Mouse (Mus musculus) bone marrow, adult 2 months (tissue): Measurements from ENCODE around the gene Ppp1r3c. TPM values are rescaled to one million over a fixed set of nuclear protein-coding genes. Genes with fewer than 3 reads are reported as not detected.

ENCODE experiments used
- H3K27ac ChIP-seq: fragments of 200-500 bp; 2 replicates; pipeline ENCODE4 v1.5.1; 2012; ENCODE audit warnings: low read depth, mild to moderate bottlenecking, control low read depth, inconsistent platforms, low read length; ENCODE audit not compliant: control insufficient read depth, poor library complexity, insufficient read depth
- H3K4me1 ChIP-seq: fragments of 200-500 bp; 2 replicates; pipeline ENCODE4 v1.6.1; 2011; ENCODE audit warnings: low read length; ENCODE audit not compliant: control insufficient read depth, insufficient read depth
- H3K4me3 ChIP-seq: fragments of 200-500 bp; replicated peaks from 2 replicates; pipeline ENCODE3; 2011; ENCODE audit warnings: mild to moderate bottlenecking, low read depth, low read length, control low read depth; ENCODE audit not compliant: control insufficient read depth
- CTCF ChIP-seq: fragments of 200-500 bp; IDR thresholded peaks from 2 replicates; pipeline ENCODE4 v1.5.1; 2011; ENCODE audit warnings: low read length, control low read depth; ENCODE audit not compliant: control insufficient read depth, insufficient read depth
- POLR2A ChIP-seq: fragments of 200-500 bp; IDR thresholded peaks from 2 replicates; pipeline ENCODE4 v1.6.1; 2011; ENCODE audit warnings: low read depth, mild to moderate bottlenecking, control low read depth, low read length, borderline replicate concordance; ENCODE audit not compliant: control insufficient read depth
- WGBS: fragments of 180-500 bp; shearing (Covaris S2); methylation state at CpG from one replicate; pipeline ENCODE4 v1.1.7; 2018; 5-methylcytosine and 5-hydroxymethylcytosine counted together
- polyA plus RNA-seq: library from polyadenylated mRNA; stranded (reverse); fragments of >200 nt; gene quantifications from 2 replicates; pipeline ENCODE4 v1.2.4, GENCODE M21; 2011; ENCODE audit warnings: low replicate concordance; ENCODE audit not compliant: missing spikeins, insufficient read depth, insufficient read length

Gene Ppp1r3c
- polyA plus RNA-seq, 1 experiment: 2.0 TPM

GRCm38 (mm10) chr19:36768084-36768483 lies 31.6 kb upstream of the Ppp1r3c start:
- WGBS: 20% methylated on average over 8 of the region's 8 CpGs
- Histone ChIP-seq H3K4me3 (no peak overlapping the region), H3K27ac (no peak overlapping the region), H3K4me1 (no peaks in the 10 kb centered on the region)
- TF ChIP-seq CTCF (no peak), POLR2A (no peak)

- no peak for TF ChIP-seq CTCF
- no peak for TF ChIP-seq POLR2A
Measured at GRCm38 (mm10) chr19:36764451-36764850, 28.0 kb upstream of the Ppp1r3c start.

GRCm38 (mm10) chr19:36748996-36749395 lies 12.5 kb upstream of the Ppp1r3c start:
- Histone ChIP-seq H3K4me3 (no peak overlapping the region), H3K4me1 (no peaks in the 10 kb centered on the region), H3K27ac (no peak overlapping the region)
- no peak for TF ChIP-seq POLR2A
- no peak for TF ChIP-seq CTCF

More at GRCm38 (mm10) chr19:36764451-36764850, 28.0 kb upstream of the Ppp1r3c start:
- WGBS: 70% methylated on average over 5 of the region's 5 CpGs
- H3K4me1 ChIP-seq: no peaks in the 10 kb centered on the region
- no peak overlapping the region for H3K27ac ChIP-seq
- no peak overlapping the region for H3K4me3 ChIP-seq

- TF ChIP-seq CTCF: no peak
- TF ChIP-seq POLR2A: no peak
- H3K4me1 ChIP-seq: no peaks in the 10 kb centered on the region
- H3K27ac ChIP-seq: no peak overlapping the region
- H3K4me3 ChIP-seq: no peak overlapping the region
Measured at GRCm38 (mm10) chr19:36742331-36742730, 5.9 kb upstream of the Ppp1r3c start.

GRCm38 (mm10) chr19:36739566-36740211 lies 3.2 kb upstream of the Ppp1r3c start:
- 45% methylated on average over 7 of the region's 7 CpGs for WGBS
- no peak overlapping the region for H3K4me3 ChIP-seq
- TF ChIP-seq POLR2A (no peak), CTCF (no peak)

GRCm38 (mm10) chr19:36738009-36738408 lies 1.6 kb upstream of the Ppp1r3c start:
- Histone ChIP-seq H3K27ac (no peak overlapping the region), H3K4me1 (no peaks in the 10 kb centered on the region), H3K4me3 (no peak overlapping the region)
- TF ChIP-seq POLR2A (no peak), CTCF (no peak)
- 79% methylated on average over 5 of the region's 5 CpGs for WGBS

More at GRCm38 (mm10) chr19:36739566-36740211, 3.2 kb upstream of the Ppp1r3c start:
- H3K4me1 ChIP-seq: no peaks in the 10 kb centered on the region
- H3K27ac ChIP-seq: no peak overlapping the region

- no peak for TF ChIP-seq POLR2A
- no peak for TF ChIP-seq CTCF
- WGBS: 39% methylated on average over 6 of the region's 6 CpGs
Measured at GRCm38 (mm10) chr19:36737087-36737486, 634 bp upstream of the Ppp1r3c start.

GRCm38 (mm10) chr19:36734308-36735038 lies 2.0 kb downstream of the Ppp1r3c start:
- Histone ChIP-seq H3K27ac (no peak overlapping the region), H3K4me3 (no peak overlapping the region), H3K4me1 (no peaks in the 10 kb centered on the region)
- WGBS: 70% methylated on average over 10 of the region's 10 CpGs
- TF ChIP-seq CTCF (no peak), POLR2A (no peak)

More at GRCm38 (mm10) chr19:36737087-36737486, 634 bp upstream of the Ppp1r3c start:
- H3K4me1 ChIP-seq: no peaks in the 10 kb centered on the region
- H3K4me3 ChIP-seq: no peak overlapping the region
- no peak overlapping the region for H3K27ac ChIP-seq

GRCm38 (mm10) chr19:36733191-36733943 lies 3.1 kb downstream of the Ppp1r3c start:
- Histone ChIP-seq H3K4me3 (no peak overlapping the region), H3K4me1 (no peaks in the 10 kb centered on the region), H3K27ac (no peak overlapping the region)
- WGBS: 82% methylated on average over 16 of the region's 16 CpGs
- no peak for TF ChIP-seq POLR2A
- no peak for TF ChIP-seq CTCF
